Mouse (Mus musculus): ENCODE results near the gene Gpr132. TPM values are rescaled to one million over a fixed set of nuclear protein-coding genes. Genes with fewer than 3 reads are reported as not detected.
A peak's percentile ranks its signal among the peaks of the same experiment; 100 is the strongest.
"Not testable (repeated sequence)": the region's sequence is repeated elsewhere in the genome, so short reads cannot be mapped to it uniquely, and the experiment has no call there.

Gpr132 gene
- total RNA-seq, 2 experiments from 2014 or later = 0.10 to 0.18 TPM

DNA sequence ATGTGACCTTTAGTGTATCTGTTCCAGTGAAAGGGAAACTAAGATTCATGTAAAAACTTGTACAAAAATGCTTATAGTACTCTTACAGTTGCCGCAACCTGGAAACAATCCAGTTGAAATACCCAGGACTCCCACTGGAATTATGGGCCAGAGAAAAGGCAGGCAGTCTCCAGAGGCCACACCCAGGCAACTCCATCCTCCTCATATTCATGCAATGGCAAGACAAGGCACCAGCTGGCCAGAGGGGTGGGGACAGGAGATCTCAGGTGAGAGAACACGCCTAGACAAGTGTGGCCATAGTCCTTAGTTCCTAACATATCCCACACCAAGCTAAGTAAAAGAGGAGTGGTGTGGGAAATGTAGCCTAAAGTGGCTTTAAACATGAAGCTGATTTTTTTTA lies 45.4 kb downstream of the Gpr132 start:
- no peak for DNase-seq (ENCODE audit: low spot score in 2 of 2)

DNA sequence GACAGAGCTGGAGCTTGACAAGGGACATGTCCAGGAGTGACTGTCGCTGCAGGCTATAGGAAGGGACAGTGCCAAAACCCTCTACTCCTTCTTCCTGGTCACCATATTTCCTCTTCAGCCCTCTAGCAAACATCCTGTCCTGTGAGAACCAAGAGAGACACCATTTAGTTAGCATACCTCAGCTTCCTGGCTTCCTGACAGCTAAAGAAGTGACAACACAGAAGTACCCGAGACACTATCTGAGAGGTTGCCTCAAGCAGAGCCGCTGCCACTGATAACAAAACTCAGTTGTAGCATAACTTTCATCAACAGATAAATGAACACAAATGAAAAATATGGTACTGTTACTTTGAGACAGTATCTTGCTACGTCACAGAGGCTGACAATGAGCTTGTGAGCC lies 46.1 kb downstream of the Gpr132 start:
- DNase-seq (ENCODE audit: low spot score in 2 of 2) = no peak

DNA sequence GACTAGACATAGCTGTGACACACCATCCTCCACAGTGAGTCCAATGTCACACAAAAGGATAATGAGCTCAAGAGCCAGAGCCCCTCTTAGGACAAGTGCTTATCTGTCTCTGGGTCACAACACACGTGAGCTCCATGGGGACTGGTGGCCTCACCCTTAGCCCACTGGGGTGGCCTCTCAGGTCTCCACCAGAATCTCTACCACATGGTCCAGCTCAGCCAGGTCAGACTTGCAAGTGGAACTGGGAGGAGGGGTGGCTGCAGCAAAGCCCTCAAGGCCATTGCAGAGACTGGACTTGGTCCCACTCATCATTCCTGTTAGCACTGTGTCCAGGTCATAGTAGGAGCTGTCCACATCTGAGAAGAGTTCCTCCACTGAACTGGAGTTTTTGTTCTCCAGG lies 46.8 kb downstream of the Gpr132 start:
- DNase-seq (ENCODE audit: low spot score in 2 of 2) = no peak

DNA sequence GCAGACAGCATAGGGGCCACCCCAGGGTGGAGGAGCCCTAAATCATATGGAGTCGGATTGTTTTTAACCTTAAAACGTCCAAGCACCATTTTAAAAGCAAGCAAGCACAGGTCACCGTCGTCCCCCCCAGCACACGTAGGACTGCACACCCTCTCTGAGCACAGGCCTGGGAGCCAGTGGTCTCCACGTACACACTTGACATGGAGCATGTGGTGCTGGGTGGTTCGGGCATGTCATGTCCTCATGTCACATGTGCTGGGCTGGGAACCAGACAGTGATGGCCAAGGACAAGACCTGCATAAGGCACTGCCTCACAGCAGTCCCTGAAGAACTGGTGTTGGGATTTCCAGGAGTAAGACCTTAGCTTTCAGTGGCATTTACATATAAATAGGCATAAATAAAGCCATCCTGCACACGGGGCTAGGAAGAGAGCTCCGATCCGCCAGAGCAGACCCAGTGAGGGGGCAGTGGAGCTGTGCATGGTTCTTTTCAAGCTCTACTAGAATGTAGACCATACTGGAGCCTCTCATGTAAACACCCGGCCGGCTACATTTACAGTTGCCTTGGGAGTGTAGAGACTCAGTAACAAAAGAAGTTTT lies 47.5 kb downstream of the Gpr132 start:
- no peak for DNase-seq (ENCODE audit: low spot score in 2 of 2)

DNA sequence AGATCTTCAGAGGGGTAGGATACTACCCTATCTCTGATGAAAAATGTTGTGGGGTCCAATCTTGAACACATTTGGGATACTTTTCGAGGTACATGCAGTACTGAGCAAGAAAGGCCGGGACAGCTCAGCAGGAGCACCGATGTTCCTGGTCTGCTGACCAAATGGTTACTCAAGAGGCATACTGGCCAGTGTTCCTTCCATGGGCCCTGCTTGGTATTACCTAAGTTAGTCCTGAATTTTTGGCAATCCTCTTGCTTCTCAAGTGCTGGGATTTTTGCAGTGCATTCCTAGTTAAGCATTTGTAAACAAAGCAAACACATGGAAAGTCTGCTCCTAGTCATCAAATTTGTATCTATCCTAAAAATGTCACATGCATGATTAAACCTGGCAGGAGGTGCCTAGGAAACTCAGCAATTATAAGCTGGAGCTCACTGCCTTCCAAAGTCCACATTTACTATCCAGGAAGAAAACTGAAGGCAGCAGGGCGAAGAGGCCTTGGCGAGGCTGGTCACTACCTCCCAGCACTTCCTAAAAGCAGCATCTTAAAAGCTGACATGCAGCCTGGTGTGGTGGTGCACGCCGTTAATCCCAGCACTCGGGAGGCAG lies 48.9 kb downstream of the Gpr132 start:
- no peak for DNase-seq (ENCODE audit: low spot score in 2 of 2)

DNA sequence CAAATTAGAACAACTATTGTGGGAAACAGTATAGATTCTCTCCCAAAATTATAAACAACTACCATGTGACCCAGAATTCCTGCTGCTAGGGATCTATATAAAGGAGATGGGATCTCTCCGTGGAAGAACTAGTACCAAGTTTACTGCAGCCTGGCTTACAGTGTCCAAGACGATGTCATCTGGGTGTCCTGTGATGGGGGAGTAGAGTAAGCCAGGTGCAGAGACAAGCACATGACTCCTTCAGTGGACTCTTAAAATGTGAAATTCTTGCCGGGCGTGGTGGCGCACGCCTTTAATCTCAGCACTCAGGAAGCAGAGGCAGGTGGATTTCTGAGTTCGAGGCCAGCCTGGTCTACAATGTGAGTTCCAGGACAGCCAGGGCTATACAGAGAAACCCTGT lies 51.2 kb downstream of the Gpr132 start:
- DNase-seq (ENCODE audit: low spot score in 2 of 2) = not testable (repeated sequence)

DNA sequence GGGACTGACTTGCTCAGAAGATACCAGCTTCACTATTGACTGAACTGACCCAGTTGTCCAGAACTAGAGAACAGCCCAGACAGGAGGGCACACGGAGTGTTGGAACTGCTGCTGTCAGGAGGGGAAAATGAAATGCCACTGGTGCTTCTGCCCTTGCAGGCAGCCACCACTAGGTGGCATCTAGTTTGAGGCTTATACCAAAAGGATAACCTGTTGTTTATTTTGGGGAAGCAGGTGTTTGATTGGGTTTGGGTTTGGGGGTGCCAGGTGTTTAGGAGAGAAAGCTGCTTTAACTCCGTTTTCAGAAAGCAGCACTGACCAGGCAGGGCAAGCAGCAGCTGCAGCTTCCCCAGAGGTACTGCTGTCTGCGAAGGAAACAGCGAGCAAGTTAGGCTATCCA lies 51.7 kb downstream of the Gpr132 start:
- DNase-seq (ENCODE audit: low spot score in 2 of 2) = no peak

DNA sequence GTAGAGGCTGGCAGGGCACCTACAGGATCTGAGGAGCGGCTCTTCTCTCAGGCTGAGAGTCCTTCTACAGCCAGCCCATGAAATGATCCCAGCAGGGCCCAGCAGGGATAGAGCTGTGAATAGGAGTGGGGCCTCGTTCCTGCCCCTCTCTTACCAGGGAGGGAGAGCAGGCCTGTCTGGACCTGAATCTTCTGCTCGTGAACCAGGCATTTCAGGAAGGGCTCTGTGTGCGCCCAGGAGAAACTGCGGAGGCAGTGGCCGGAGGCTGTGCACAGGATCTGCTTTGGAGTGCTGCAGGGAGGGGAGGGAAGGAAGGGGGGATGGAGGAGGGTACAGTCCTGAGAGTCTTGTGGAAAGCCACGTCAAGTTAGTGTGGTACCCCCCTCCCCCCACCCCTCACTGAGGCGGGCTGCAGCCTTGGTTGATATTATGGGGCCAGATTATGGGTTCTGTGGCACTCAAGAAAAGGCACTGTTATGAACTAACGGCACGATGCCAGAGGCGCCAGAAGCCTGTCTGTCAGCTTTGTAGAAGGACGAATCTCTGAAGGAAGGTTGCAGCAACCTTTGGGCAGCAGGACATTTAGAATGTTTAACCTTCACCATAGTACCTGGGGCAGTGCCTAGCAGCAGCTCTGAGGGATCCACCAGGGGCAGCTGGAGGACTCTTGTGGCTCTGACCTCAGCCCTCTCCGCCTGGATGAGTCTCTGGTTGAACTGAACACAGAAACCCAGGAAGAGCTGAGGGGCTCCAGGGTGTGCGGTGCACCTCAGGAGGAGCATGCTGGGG lies 53.2 kb downstream of the Gpr132 start:
- DNase-seq (ENCODE audit: low spot score in 2 of 2) = no peak

DNA sequence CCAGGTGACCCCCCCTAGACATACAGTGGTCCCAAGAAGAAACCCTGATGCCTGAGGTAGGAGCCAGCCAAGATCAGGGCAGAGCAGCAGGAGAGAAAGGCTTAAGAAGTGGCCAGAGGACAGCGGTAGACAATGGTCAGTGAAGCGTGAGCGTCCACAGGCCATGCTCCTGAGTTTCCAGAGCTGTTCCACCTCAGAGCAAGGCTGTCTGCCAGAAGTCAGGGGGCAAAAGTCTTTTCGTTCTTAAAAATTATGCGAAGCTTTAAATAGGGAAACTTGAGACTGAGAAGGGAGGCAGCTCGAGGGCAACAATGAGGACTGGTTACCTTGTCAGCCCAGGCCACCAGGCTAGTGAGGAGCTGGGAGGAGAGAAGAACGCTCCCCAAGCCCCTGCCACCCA lies 54.7 kb downstream of the Gpr132 start:
- DNase-seq (ENCODE audit: low spot score in 2 of 2) = no peak

DNA sequence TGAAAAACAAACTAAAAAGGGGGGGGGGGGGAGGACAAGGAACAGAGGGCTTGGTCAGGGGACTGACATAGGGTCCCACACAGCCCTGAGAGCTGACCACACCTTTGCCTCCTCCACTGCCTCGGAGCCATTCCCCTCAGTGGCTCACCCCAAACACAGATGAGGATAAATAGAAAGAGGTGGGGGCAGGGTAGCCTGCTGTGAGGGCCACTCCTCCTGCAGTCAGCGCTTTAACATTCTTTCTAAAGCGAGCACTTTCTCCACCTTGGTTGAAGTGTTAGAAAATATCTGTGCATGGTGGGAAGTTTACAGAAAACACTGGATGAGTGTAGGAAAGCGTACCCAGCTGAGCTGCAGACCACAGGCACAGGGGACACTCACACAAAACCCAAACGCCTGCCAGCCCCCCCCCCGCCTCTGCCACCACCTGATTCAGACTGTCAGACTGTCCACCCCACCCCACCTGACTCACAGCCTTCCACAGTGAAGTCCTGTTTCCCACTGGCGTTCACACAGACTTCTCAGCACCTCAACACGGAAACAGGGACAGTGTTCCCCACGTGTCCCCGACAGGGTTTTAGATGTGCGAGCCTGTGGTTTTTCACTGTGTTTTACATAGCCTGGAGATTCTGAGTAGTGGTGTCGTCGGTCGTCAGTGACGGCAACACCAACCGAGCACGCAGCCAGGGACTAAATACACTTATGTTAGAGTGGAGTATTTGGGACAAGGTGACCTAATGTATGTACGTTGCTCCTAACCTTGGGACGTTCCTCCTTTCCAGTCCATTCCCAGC lies 57.7 kb downstream of the Gpr132 start:
- no peak for DNase-seq (ENCODE audit: low spot score in 2 of 2)

DNA sequence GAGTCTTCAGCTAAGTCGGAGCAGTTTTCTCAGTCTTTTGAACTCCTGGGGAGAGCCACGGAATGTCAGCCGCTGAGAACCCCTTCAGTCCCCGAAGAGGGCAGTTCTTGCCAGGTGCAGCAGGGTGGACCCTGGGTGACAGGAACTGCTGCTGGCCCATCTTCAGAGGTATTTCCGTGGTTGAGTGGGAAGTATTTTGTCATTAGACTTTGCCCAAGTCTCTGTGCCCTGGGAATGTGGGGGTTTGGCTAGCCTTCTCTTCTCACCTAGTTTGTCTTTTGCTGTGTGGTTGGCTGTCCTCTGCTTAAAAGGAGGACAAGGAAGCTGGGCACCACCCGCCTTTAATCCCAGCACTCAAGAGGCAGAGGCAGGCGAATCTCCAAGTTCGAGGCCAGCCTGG lies 58.4 kb downstream of the Gpr132 start:
- no peak for DNase-seq (ENCODE audit: low spot score in 2 of 2)

DNA sequence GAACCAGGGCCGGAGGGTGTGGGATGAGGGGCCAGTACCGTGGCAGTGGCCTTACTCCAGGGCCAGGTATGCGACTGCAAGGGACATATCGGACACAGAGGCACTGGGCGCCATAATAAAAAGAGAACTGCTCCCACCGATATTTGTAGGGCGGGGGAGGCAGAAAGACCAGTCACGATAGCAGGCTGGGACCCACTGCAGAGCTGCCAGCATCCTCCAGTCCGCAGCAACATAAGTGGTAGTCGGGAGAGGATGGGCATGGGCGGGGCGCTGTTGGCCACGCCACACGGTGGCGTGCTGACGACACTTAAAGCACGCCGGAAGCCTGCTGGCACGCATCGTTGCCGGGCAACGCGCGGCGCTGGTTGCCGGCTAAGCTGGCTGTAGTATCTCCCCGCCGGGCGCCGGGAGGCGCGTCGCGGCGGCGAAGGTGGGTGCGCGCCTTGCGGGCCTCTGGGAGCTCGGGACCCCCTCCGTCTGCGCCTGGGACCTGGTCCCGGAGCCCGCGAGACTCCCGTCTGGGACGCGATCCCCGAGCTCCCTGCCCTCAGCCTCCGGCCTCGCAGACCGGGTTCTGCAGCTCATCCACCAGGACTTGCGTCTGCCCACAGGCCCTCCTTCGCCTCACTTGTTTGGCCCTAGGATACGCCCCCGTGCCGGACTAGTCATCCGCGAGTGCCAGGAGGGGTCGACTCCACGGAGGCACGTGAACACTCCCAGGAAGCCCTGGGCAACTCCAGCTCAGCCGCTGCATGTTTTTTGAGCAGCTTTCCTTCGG lies 59.3 kb downstream of the Gpr132 start, which contains the start of gene Clba1:
Clba1 (plus strand) TSS at position 351 of the 778 bp plus-strand sequence.
- peak; percentile 79 to 91 for DNase-seq (ENCODE audit: low spot score in 2 of 2)

DNA sequence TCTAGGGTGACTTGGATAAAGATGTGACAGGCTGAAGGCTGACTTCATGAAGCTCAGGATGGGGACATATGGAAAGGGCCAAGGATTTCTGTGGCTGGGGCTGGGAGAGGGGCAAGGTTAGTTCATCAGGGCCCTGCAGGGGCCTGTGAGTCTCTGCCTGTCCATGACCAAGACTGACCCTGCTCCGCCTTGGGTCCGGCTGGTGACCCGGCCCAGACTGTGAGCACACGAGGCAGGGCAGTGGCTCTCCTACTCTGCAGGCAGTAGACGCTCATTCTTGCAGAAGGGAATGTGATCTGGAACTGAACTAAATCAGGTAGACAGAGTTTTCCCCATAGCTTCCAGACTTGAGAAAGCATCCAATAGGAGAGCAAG lies 59.8 kb downstream of the Gpr132 start:
- no peak for DNase-seq (ENCODE audit: low spot score in 2 of 2)

DNA sequence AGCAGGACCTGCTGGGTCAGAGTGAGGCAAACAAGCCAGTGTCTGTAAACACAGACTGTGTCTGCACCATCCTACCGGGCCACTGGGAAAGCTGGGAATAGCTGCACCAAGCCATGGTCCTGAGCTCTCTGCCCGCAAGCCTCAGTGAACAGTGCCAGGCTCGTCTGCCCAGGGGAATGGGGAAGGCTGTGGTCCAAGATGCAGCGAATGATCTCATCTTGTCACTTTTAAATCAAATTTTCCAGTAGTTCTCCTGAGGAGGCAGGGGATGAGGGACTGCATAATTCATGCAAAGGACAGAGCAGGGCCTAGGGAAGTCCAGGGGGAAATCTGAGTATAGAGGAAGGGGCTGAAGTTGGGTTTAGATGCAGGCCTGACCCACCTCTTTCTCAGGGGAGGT lies 60.2 kb downstream of the Gpr132 start:
- no peak for DNase-seq (ENCODE audit: low spot score in 2 of 2)

DNA sequence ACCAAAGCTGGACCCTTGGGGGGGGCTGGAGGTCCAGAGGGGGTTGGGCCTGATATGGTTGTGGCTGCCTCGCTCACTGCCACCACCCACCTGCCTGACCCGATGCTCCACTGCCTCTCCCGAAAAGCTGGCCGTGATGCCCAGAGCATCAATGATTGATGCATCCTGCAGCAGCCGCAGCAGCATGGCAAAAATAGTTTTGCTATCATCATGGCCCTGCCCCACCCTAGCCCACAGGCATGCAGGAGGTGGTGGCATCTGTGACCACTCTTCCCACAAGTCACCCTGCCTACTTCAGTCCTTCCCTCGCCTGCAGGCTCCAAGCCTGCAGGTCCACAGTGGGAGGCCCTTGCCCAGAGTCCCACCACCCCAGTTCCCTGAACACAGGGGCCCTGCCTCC lies 62.0 kb downstream of the Gpr132 start:
- DNase-seq (ENCODE audit: low spot score in 2 of 2) = no peak

DNA sequence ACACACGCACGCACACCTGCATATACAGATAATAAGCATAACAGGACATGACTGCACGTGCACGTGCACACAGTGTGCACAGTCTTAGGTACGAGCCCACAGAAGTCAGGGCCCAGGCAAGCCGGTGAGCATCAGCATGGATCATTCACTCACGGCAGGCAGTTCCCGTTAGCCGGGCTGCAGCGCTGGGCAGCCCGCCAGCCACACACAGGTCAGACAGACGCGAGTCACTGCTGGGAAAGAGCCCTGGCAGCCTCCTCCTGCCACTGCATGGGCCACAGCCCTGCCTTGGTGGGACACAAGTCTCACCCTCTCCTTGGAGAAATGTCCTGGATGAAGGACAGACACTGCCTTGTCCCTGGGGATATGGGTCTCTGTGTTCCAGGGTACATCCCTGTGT lies 64.0 kb downstream of the Gpr132 start:
- no peak for DNase-seq (ENCODE audit: low spot score in 2 of 2)

DNA sequence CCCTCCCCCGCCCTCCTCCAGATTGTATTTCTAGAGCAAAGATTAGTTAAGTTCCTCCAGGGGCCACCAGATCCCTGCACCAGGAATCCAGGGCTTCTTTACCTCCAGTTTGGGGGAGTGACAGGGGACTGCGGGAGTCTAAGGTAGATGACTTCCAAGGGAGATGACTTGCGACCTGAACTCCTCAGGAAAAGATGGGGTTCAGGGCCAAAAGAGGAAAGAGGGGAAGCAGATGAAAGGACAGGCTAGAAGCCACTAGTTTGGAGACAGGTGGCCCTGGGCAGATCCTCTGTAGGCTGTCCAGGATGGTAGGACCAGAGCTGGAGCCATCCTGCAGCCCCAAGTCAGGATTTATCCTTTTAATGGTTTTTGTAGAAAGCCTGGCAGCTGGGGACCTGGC lies 65.1 kb downstream of the Gpr132 start:
- DNase-seq (ENCODE audit: low spot score in 2 of 2) = no peak

DNA sequence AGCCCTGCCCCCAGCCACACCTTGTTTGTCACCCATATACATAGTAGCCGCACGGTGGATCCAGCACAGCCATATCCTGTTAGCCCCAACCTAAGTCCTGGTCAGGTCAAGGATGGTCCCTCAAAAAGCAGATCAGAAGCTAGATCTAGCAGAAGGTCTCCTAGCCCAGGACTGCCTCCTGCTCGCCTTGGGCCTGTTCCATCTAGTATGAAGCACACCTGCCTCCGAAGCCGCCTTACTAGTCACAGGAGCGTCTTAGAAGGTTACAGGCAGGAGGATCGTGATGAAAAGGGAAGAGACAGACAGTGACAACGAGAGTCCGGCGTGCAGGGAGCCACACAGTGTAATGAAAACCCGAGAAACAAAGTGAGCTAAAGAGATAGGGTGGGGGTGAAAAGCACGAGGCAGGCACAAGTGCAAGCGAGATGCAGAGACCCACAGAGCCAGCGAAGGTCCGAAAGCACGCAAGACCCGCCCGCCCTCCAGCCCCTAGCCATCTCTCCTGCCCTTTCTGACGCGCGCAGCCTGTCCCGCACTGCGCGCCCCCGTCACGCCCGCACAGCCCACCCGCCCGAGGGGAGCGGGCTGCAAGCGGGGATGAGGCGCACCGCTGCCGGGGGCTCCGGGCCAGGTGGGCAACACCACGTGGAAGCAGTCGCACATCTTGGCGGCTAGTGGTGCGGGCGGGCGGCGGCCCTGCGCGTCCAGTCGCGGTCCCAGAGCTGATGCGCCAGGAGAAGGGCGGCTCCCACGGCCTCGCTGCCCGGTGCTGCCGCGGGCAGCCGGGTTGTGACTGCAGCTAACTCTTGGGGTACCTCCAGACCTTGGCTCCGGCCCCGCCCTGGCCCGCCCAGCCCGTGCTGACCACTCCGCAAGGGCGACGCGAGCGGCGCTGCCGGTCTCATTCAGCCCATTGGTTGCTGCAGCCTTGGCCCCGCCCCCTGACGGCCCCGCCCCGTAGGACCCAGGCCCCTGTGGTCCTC lies 65.9 kb downstream of the Gpr132 start, which contains the start of gene Ahnak2:
Ahnak2 (minus strand) TSS at position 794 of the 983 bp plus-strand sequence.
- DNase-seq (ENCODE audit: low spot score in 2 of 2) = no peak
